Mouse (Mus musculus): ENCODE results near the gene Tenm4. TPM values are rescaled to one million over a fixed set of nuclear protein-coding genes. Genes with fewer than 3 reads are reported as not detected.

The Tenm4 gene
- polyA plus RNA-seq, 1 experiment from 2014 or later: 31.3 TPM

- ATAC-seq (ENCODE audit: low read depth) (no peak), DNase-seq (ENCODE audit: low spot score) (no peak)
- Histone ChIP-seq H3K27me3 (replicated peaks; ENCODE audit: control insufficient read depth, insufficient read depth, low read length) (no peaks in the 10 kb centered on the region), H3K9me3 (ENCODE audit: control insufficient read depth, low read length) (no peaks in the 10 kb centered on the region), H3K4me1 (ENCODE audit: control insufficient read depth, insufficient read depth, low read length) (no peaks in the 10 kb centered on the region), H3K36me3 (ENCODE audit: control insufficient read depth, insufficient read depth, low read length) (no peaks in the 10 kb centered on the region), H3K27ac (replicated peaks; ENCODE audit: low read depth, low read length) (no peak overlapping the region), H3K4me2 (ENCODE audit: low read depth, low read length) (no peak overlapping the region), H3K4me3 (ENCODE audit: low read depth, low read length) (no peak overlapping the region), H3K9ac (ENCODE audit: low read depth, low read length) (no peak overlapping the region)
- WGBS: 63% methylated on average over 3 of the region's 3 CpGs
These were observed 101.0 kb downstream of the Tenm4 start for GRCm38 (mm10) chr7:96272068-96272467.

- no peak overlapping the region for H3K27ac ChIP-seq (replicated peaks; ENCODE audit: low read depth, low read length)
- ATAC-seq (ENCODE audit: low read depth): no peak
These were observed 103.4 kb downstream of the Tenm4 start for GRCm38 (mm10) chr7:96274486-96274885.

GRCm38 (mm10) chr7:96277550-96277949 lies 106.5 kb downstream of the Tenm4 start:
- no peaks in the 10 kb centered on the region for H3K4me1 ChIP-seq (ENCODE audit: control insufficient read depth, insufficient read depth, low read length)
- H3K4me2 ChIP-seq (ENCODE audit: low read depth, low read length): no peak overlapping the region
- H3K9ac ChIP-seq (ENCODE audit: low read depth, low read length): no peak overlapping the region
- no peaks in the 10 kb centered on the region for H3K27me3 ChIP-seq (replicated peaks; ENCODE audit: control insufficient read depth, insufficient read depth, low read length)
- ATAC-seq (ENCODE audit: low read depth) (no peak), DNase-seq (ENCODE audit: low spot score) (no peak)
- no peak overlapping the region for H3K4me3 ChIP-seq (ENCODE audit: low read depth, low read length)
- whole genome bisulfite sequencing: 77% methylated on average over 10 of the region's 10 CpGs
- no peaks in the 10 kb centered on the region for H3K9me3 ChIP-seq (ENCODE audit: control insufficient read depth, low read length)
- no peak overlapping the region for H3K27ac ChIP-seq (replicated peaks; ENCODE audit: low read depth, low read length)
- H3K36me3 ChIP-seq (ENCODE audit: control insufficient read depth, insufficient read depth, low read length): no peaks in the 10 kb centered on the region

More at GRCm38 (mm10) chr7:96274486-96274885, 103.4 kb downstream of the Tenm4 start:
- WGBS: 93% methylated on average over 2 of the region's 2 CpGs
- no peaks in the 10 kb centered on the region for H3K4me1 ChIP-seq (ENCODE audit: control insufficient read depth, insufficient read depth, low read length)
- no peaks in the 10 kb centered on the region for H3K27me3 ChIP-seq (replicated peaks; ENCODE audit: control insufficient read depth, insufficient read depth, low read length)
- no peak overlapping the region for H3K4me3 ChIP-seq (ENCODE audit: low read depth, low read length)
- no peak for DNase-seq (ENCODE audit: low spot score)
- H3K9me3 ChIP-seq (ENCODE audit: control insufficient read depth, low read length): no peaks in the 10 kb centered on the region
- no peaks in the 10 kb centered on the region for H3K36me3 ChIP-seq (ENCODE audit: control insufficient read depth, insufficient read depth, low read length)
- no peak overlapping the region for H3K4me2 ChIP-seq (ENCODE audit: low read depth, low read length)
- no peak overlapping the region for H3K9ac ChIP-seq (ENCODE audit: low read depth, low read length)

GRCm38 (mm10) chr7:96278378-96278777 lies 107.3 kb downstream of the Tenm4 start:
- ATAC-seq (ENCODE audit: low read depth) (no peak), DNase-seq (ENCODE audit: low spot score) (no peak)
- H3K27me3 ChIP-seq (replicated peaks; ENCODE audit: control insufficient read depth, insufficient read depth, low read length): no peaks in the 10 kb centered on the region
- H3K9me3 ChIP-seq (ENCODE audit: control insufficient read depth, low read length): no peaks in the 10 kb centered on the region
- no peak overlapping the region for H3K4me2 ChIP-seq (ENCODE audit: low read depth, low read length)
- no peak overlapping the region for H3K27ac ChIP-seq (replicated peaks; ENCODE audit: low read depth, low read length)
- no peaks in the 10 kb centered on the region for H3K4me1 ChIP-seq (ENCODE audit: control insufficient read depth, insufficient read depth, low read length)
- 76% methylated on average over 11 of the region's 11 CpGs for WGBS
- H3K9ac ChIP-seq (ENCODE audit: low read depth, low read length): no peak overlapping the region
- no peak overlapping the region for H3K4me3 ChIP-seq (ENCODE audit: low read depth, low read length)
- H3K36me3 ChIP-seq (ENCODE audit: control insufficient read depth, insufficient read depth, low read length): no peaks in the 10 kb centered on the region

- DNase-seq (ENCODE audit: low spot score): no peak
- Histone ChIP-seq H3K4me2 (ENCODE audit: low read depth, low read length) (no peak overlapping the region), H3K27me3 (replicated peaks; ENCODE audit: control insufficient read depth, insufficient read depth, low read length) (no peaks in the 10 kb centered on the region), H3K36me3 (ENCODE audit: control insufficient read depth, insufficient read depth, low read length) (no peaks in the 10 kb centered on the region), H3K4me1 (ENCODE audit: control insufficient read depth, insufficient read depth, low read length) (no peaks in the 10 kb centered on the region), H3K4me3 (ENCODE audit: low read depth, low read length) (no peak overlapping the region), H3K9ac (ENCODE audit: low read depth, low read length) (no peak overlapping the region), H3K27ac (replicated peaks; ENCODE audit: low read depth, low read length) (no peak overlapping the region), H3K9me3 (ENCODE audit: control insufficient read depth, low read length) (no peaks in the 10 kb centered on the region)
- ATAC-seq (ENCODE audit: low read depth): no peak
- WGBS: 59% methylated on average over 4 of the region's 4 CpGs
These were observed 109.7 kb downstream of the Tenm4 start for GRCm38 (mm10) chr7:96280795-96281194.

GRCm38 (mm10) chr7:96290576-96290975 lies 119.5 kb downstream of the Tenm4 start:
- no peak overlapping the region for H3K4me2 ChIP-seq (ENCODE audit: low read depth, low read length)
- no peaks in the 10 kb centered on the region for H3K4me1 ChIP-seq (ENCODE audit: control insufficient read depth, insufficient read depth, low read length)
- H3K4me3 ChIP-seq (ENCODE audit: low read depth, low read length): no peak overlapping the region
- peak; percentile 58 for DNase-seq (ENCODE audit: low spot score)
- H3K27ac ChIP-seq (replicated peaks; ENCODE audit: low read depth, low read length): no peak overlapping the region
- no peaks in the 10 kb centered on the region for H3K36me3 ChIP-seq (ENCODE audit: control insufficient read depth, insufficient read depth, low read length)
- no peaks in the 10 kb centered on the region for H3K9me3 ChIP-seq (ENCODE audit: control insufficient read depth, low read length)
- peak; percentile 47; the same call in 1 of the 2 replicates for ATAC-seq (ENCODE audit: low read depth)
- 45% methylated on average over 2 of the region's 2 CpGs for WGBS
- H3K9ac ChIP-seq (ENCODE audit: low read depth, low read length): no peak overlapping the region
- no peaks in the 10 kb centered on the region for H3K27me3 ChIP-seq (replicated peaks; ENCODE audit: control insufficient read depth, insufficient read depth, low read length)

- no peak overlapping the region for H3K27ac ChIP-seq (replicated peaks; ENCODE audit: low read depth, low read length)
- ATAC-seq (ENCODE audit: low read depth) (no peak), DNase-seq (ENCODE audit: low spot score) (no peak)
- H3K9ac ChIP-seq (ENCODE audit: low read depth, low read length): no peak overlapping the region
- H3K4me3 ChIP-seq (ENCODE audit: low read depth, low read length): no peak overlapping the region
- no peaks in the 10 kb centered on the region for H3K36me3 ChIP-seq (ENCODE audit: control insufficient read depth, insufficient read depth, low read length)
- H3K27me3 ChIP-seq (replicated peaks; ENCODE audit: control insufficient read depth, insufficient read depth, low read length): no peaks in the 10 kb centered on the region
- WGBS: 95% methylated on average over 5 of the region's 5 CpGs
- H3K4me1 ChIP-seq (ENCODE audit: control insufficient read depth, insufficient read depth, low read length): no peaks in the 10 kb centered on the region
- no peak overlapping the region for H3K4me2 ChIP-seq (ENCODE audit: low read depth, low read length)
- H3K9me3 ChIP-seq (ENCODE audit: control insufficient read depth, low read length): no peaks in the 10 kb centered on the region
These were observed 124.9 kb downstream of the Tenm4 start for GRCm38 (mm10) chr7:96295959-96296358.

GRCm38 (mm10) chr7:96300826-96301397 lies 129.9 kb downstream of the Tenm4 start:
- WGBS: 60% methylated on average over 8 of the region's 8 CpGs
- Histone ChIP-seq H3K4me3 (ENCODE audit: low read depth, low read length) (no peak overlapping the region), H3K27me3 (replicated peaks; ENCODE audit: control insufficient read depth, insufficient read depth, low read length) (no peaks in the 10 kb centered on the region), H3K9me3 (ENCODE audit: control insufficient read depth, low read length) (no peaks in the 10 kb centered on the region), H3K27ac (replicated peaks; ENCODE audit: low read depth, low read length) (no peak overlapping the region), H3K4me1 (ENCODE audit: control insufficient read depth, insufficient read depth, low read length) (0 out of 2 replicates have a peak, but pooled peaks cover 6% of the 10 kb centered on the region), H3K36me3 (ENCODE audit: control insufficient read depth, insufficient read depth, low read length) (no peaks in the 10 kb centered on the region), H3K9ac (ENCODE audit: low read depth, low read length) (no peak overlapping the region), H3K4me2 (ENCODE audit: low read depth, low read length) (no peak overlapping the region)
- ATAC-seq (ENCODE audit: low read depth) (peak; percentile 51; the same call in 1 of the 2 replicates), DNase-seq (ENCODE audit: low spot score) (peak; percentile 67)

GRCm38 (mm10) chr7:96301813-96302212 lies 130.8 kb downstream of the Tenm4 start:
- 0 out of 2 replicates have a peak, but pooled peaks cover 6% of the 10 kb centered on the region for H3K4me1 ChIP-seq (ENCODE audit: control insufficient read depth, insufficient read depth, low read length)
- peak; percentile 75 for DNase-seq (ENCODE audit: low spot score)
- H3K4me3 ChIP-seq (ENCODE audit: low read depth, low read length): no peak overlapping the region
- H3K27ac ChIP-seq (replicated peaks; ENCODE audit: low read depth, low read length): no peak overlapping the region
- peak; percentile 75 for ATAC-seq (ENCODE audit: low read depth)
- no peaks in the 10 kb centered on the region for H3K27me3 ChIP-seq (replicated peaks; ENCODE audit: control insufficient read depth, insufficient read depth, low read length)
- H3K9me3 ChIP-seq (ENCODE audit: control insufficient read depth, low read length): no peaks in the 10 kb centered on the region
- H3K4me2 ChIP-seq (ENCODE audit: low read depth, low read length): no peak overlapping the region
- no peaks in the 10 kb centered on the region for H3K36me3 ChIP-seq (ENCODE audit: control insufficient read depth, insufficient read depth, low read length)
- WGBS: 48% methylated on average over 3 of the region's 3 CpGs
- H3K9ac ChIP-seq (ENCODE audit: low read depth, low read length): no peak overlapping the region
